ENCODE assay signal across 12 mouse cellular contexts in the genomic region with DNA sequence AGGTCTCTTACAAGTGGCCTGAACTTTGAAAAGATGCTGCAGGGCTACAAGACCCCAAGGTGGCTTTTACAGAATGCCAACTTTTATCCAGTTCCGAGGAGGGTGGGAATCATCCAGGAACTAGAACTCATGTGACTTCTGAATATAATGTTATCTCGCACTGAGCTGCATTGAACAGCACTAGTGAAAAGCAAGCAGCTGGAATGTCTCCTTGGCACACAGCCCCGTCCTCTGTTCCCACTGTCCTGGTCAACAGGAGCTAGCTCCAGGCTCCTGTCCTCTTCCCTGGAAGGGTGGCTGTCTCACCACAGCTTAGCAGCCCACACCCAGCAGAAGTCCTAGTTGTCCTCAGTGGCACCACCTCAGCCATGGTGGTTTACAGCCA.
DNase-seq lines count a peak whose midpoint lies in the region; ATAC-seq and TF ChIP-seq lines count a peak whose summit lies in the region.
"Had no signal": no experiment of that assay in that cellular context is flagged by ENCODE, and none has a peak within 500 bp of the region (broad histone marks: within the 10 kb centered on the region; RNA-seq: fewer than 3 reads in every experiment).

No protein-coding gene starts in this region.

- no peak for TF ChIP-seq POLR2A in limb, embryonic 14.5 days (IDR thresholded peaks at IDR 0.05; ENCODE audit: borderline replicate concordance, extremely low read depth, insufficient read depth, insufficient read length)

- no peak for TF ChIP-seq CTCF in stomach, postnatal 0 days (IDR thresholded peaks at IDR 0.05; ENCODE audit: low read depth)

- H3K4me3 ChIP-seq in limb, embryonic 14.5 days (replicated peaks; ENCODE audit: low read length), result no peak overlapping the region
- no peak overlapping the region for H3K4me3 ChIP-seq in limb, embryonic 10.5 days
- H3K4me3 ChIP-seq in stomach, postnatal 0 days (ENCODE audit: low read depth, low read length), result no peak overlapping the region
- no peak overlapping the region for H3K4me3 ChIP-seq in forebrain, embryonic 10.5 days
- H3K4me3 ChIP-seq: liver, embryonic 13.5 days had no signal

- no peaks in the 10 kb centered on the region; the same call in 1 of the 2 replicates for H3K9me3 ChIP-seq in limb, embryonic 14.5 days (ENCODE audit: control insufficient read depth, low read length)
- H3K9me3 ChIP-seq in limb, embryonic 10.5 days (replicated peaks), result no peaks in the 10 kb centered on the region
- no peaks in the 10 kb centered on the region for H3K9me3 ChIP-seq in stomach, postnatal 0 days (ENCODE audit: control insufficient read depth, low read length)
- H3K9me3 ChIP-seq in forebrain, embryonic 10.5 days, result no peaks in the 10 kb centered on the region
- H3K9me3 ChIP-seq: liver, embryonic 13.5 days had no signal

- H3K27me3 ChIP-seq in limb, embryonic 14.5 days (ENCODE audit: control insufficient read depth, insufficient read depth, low read length), result no peaks in the 10 kb centered on the region
- no peaks in the 10 kb centered on the region for H3K27me3 ChIP-seq in limb, embryonic 10.5 days (ENCODE audit: low read depth, poor library complexity, severe bottlenecking)
- no peaks in the 10 kb centered on the region for H3K27me3 ChIP-seq in stomach, postnatal 0 days (ENCODE audit: control insufficient read depth, insufficient read depth, low read length)
- H3K27me3 ChIP-seq in forebrain, embryonic 10.5 days (ENCODE audit: poor library complexity, severe bottlenecking), result no peaks in the 10 kb centered on the region
- H3K27me3 ChIP-seq: CH12.LX; liver, embryonic 13.5 days had no signal

- ATAC-seq in limb, embryonic 14.5 days (ENCODE audit: low FRiP score, low read depth), result 0 out of 2 replicates have a peak, but pooled peaks have one; percentile 15
- ATAC-seq in stomach, postnatal 0 days (ENCODE audit: low FRiP score, low TSS enrichment), result 0 out of 2 replicates have a peak, but pooled peaks have one; percentile 27

- WGBS in limb, embryonic 14.5 days, result 74% methylated on average over 3 of the region's 3 CpGs
- WGBS in limb, embryonic 10.5 days, result 87% methylated on average over 3 of the region's 3 CpGs
- WGBS in stomach, postnatal 0 days, result 32% methylated on average over 3 of the region's 3 CpGs
- WGBS in forebrain, embryonic 10.5 days, result 91% methylated on average over 3 of the region's 3 CpGs

- DNase-seq in limb, embryonic 14.5 days (ENCODE audit: low spot score), result peak; percentile 61
- DNase-seq in limb, embryonic 10.5 days (ENCODE audit: low spot score), result no peak
- DNase-seq in heart, adult 9 months (ENCODE audit: low spot score in 2 of 2), result peak; percentile 69 to 75
- peak; percentile 57 to 60 for DNase-seq in kidney, postnatal 25 days
- peak; percentile 26 for DNase-seq in stomach, postnatal 0 days (ENCODE audit: low spot score)
- DNase-seq in forebrain, embryonic 10.5 days (ENCODE audit: extremely low spot score, low spot score), result no peak
- DNase-seq in left cerebral cortex, adult 8-10 months (ENCODE audit: low spot score in 2 of 2), result no peak
- no peak for DNase-seq in cerebellum, postnatal 4 days (ENCODE audit: low spot score in 2 of 2)
- DNase-seq: cerebellum, adult 9-10 months; liver, embryonic 13.5 days; right cerebral cortex, postnatal 14 days had no signal

- peaks cover 36% of the 10 kb centered on the region for H3K36me3 ChIP-seq in limb, embryonic 14.5 days (ENCODE audit: control insufficient read depth, insufficient read depth, low read length)
- peaks cover 73% of the 10 kb centered on the region for H3K36me3 ChIP-seq in limb, embryonic 10.5 days
- peaks cover 13% of the 10 kb centered on the region for H3K36me3 ChIP-seq in stomach, postnatal 0 days (ENCODE audit: control insufficient read depth, insufficient read depth, low read length)
- peaks cover 91% of the 10 kb centered on the region for H3K36me3 ChIP-seq in forebrain, embryonic 10.5 days (replicated peaks)
- H3K36me3 ChIP-seq: liver, embryonic 13.5 days had no signal

- TF ChIP-seq EP300 in stomach, postnatal 0 days (optimal IDR thresholded peaks at IDR 0.05), result no peak

- H3K4me2 ChIP-seq in limb, embryonic 14.5 days (replicated peaks; ENCODE audit: low read depth, low read length, severe bottlenecking), result no peak overlapping the region
- no peak overlapping the region for H3K4me2 ChIP-seq in stomach, postnatal 0 days (replicated peaks; ENCODE audit: low read depth)
- H3K4me2 ChIP-seq: liver, embryonic 13.5 days had no signal

- H3K9ac ChIP-seq in limb, embryonic 14.5 days (ENCODE audit: low read depth, low read length, severe bottlenecking), result no peak overlapping the region
- H3K9ac ChIP-seq in stomach, postnatal 0 days (ENCODE audit: low read length), result no peak overlapping the region
- H3K9ac ChIP-seq: liver, embryonic 13.5 days had no signal

- H3K4me1 ChIP-seq in limb, embryonic 14.5 days (ENCODE audit: control insufficient read depth, insufficient read depth, low read length), result no peaks in the 10 kb centered on the region
- H3K4me1 ChIP-seq in limb, embryonic 10.5 days, result peaks cover 23% of the 10 kb centered on the region
- H3K4me1 ChIP-seq in stomach, postnatal 0 days (replicated peaks; ENCODE audit: control insufficient read depth, insufficient read depth), result no peaks in the 10 kb centered on the region
- peaks cover 20% of the 10 kb centered on the region for H3K4me1 ChIP-seq in forebrain, embryonic 10.5 days

- H3K27ac ChIP-seq in limb, embryonic 14.5 days (replicated peaks; ENCODE audit: low read depth, low read length), result no peak overlapping the region
- no peak overlapping the region for H3K27ac ChIP-seq in limb, embryonic 10.5 days
- H3K27ac ChIP-seq in stomach, postnatal 0 days (replicated peaks), result no peak overlapping the region
- no peak overlapping the region for H3K27ac ChIP-seq in forebrain, embryonic 10.5 days
- H3K27ac ChIP-seq: liver, embryonic 13.5 days had no signal

Comparison
In these comparisons a context has a peak if more than half of its experiments do, and no peak if none do; other contexts are left out.
1. DNase-seq: peak in limb, embryonic 14.5 days (single experiment), heart, adult 9 months (2 of 2), kidney, postnatal 25 days (2 of 2) and stomach, postnatal 0 days (single experiment); none in limb, embryonic 10.5 days (single experiment), forebrain, embryonic 10.5 days (single experiment), left cerebral cortex, adult 8-10 months (0 of 2) and cerebellum, postnatal 4 days (0 of 2).